Mouse (Mus musculus) brain, embryonic 14.5 days (tissue): Measurements from ENCODE around the gene Daglb.

Source experiments
- CTCF ChIP-seq: fragments of 200-500 bp; IDR thresholded peaks from 2 replicates; pipeline ENCODE4 v1.5.1; 2012; ENCODE audit warnings: inconsistent platforms, mild to moderate bottlenecking, moderate library complexity, borderline replicate concordance; ENCODE audit not compliant: insufficient read depth, insufficient read length; ENCODE audit errors: extremely low read depth
- POLR2A ChIP-seq: fragments of 200-500 bp; IDR thresholded peaks from 2 replicates; pipeline ENCODE4 v1.6.1; 2012; ENCODE audit warnings: mild to moderate bottlenecking, inconsistent platforms, borderline replicate concordance; ENCODE audit not compliant: poor library complexity, insufficient read depth, insufficient read length, severe bottlenecking; ENCODE audit errors: extremely low read depth

GRCm38 (mm10) chr5:143493163-143493562 is 28.8 kb downstream of the Daglb start:
- TF ChIP-seq POLR2A (no peak), CTCF (no peak)
